Mouse (Mus musculus) forebrain, embryonic 16.5 days (tissue): ENCODE data around the gene Azi2. TPM values are rescaled to one million over a fixed set of nuclear protein-coding genes. Genes with fewer than 3 reads are reported as not detected.

Experiments
- ATAC-seq: fragments of 200-750 bp; cut with Nextera tagmentation; 2 replicates; pipeline ENCODE4 v1.8.0; 2017; ENCODE audit warnings: mild to moderate bottlenecking, moderate library complexity
- H3K27ac ChIP-seq: fragments of 300-500 bp; sonication (generic); 2 replicates; pipeline ENCODE4 v1.5.1; 2014; ENCODE audit warnings: low read length, control low read depth
- H3K27me3 ChIP-seq: fragments of 300-500 bp; sonication (generic); replicated peaks from 2 replicates; pipeline ENCODE4 v1.6.1; 2014; ENCODE audit warnings: low read length; ENCODE audit not compliant: control insufficient read depth, insufficient read depth
- H3K36me3 ChIP-seq: fragments of 300-500 bp; sonication (generic); 2 replicates; pipeline ENCODE4 v1.6.1; 2014; ENCODE audit not compliant: control insufficient read depth, insufficient read depth
- H3K4me1 ChIP-seq: fragments of 300-500 bp; sonication (generic); replicated peaks from 2 replicates; pipeline ENCODE4 v1.6.1; 2014; ENCODE audit warnings: low read length; ENCODE audit not compliant: control insufficient read depth, insufficient read depth
- H3K4me2 ChIP-seq: fragments of 300-500 bp; sonication (generic); 2 replicates; pipeline ENCODE4 v1.6.1; 2014; ENCODE audit warnings: mild to moderate bottlenecking, low read length, control low read depth
- H3K4me3 ChIP-seq: fragments of 300-500 bp; sonication (generic); replicated peaks from 2 replicates; pipeline ENCODE4 v1.5.1; 2014; ENCODE audit warnings: mild to moderate bottlenecking, low read length, control low read depth
- H3K9ac ChIP-seq: fragments of 300-500 bp; sonication (generic); replicated peaks from 2 replicates; pipeline ENCODE4 v1.6.1; 2014; ENCODE audit warnings: low read depth, low read length, control low read depth
- H3K9me3 ChIP-seq: fragments of 300-500 bp; sonication (generic); 2 replicates; pipeline ENCODE4 v1.6.1; 2016; ENCODE audit warnings: low read length; ENCODE audit not compliant: control insufficient read depth
- WGBS: fragments of 180-500 bp; shearing (Covaris S2); extraction: QIAGEN DNeasy Blood & Tissue Kit; methylation state at CpG from one replicate; pipeline ENCODE4 v1.1.7; 2014; 5-methylcytosine and 5-hydroxymethylcytosine counted together
- polyA plus RNA-seq: library from polyadenylated mRNA; unstranded; fragments of >200 nt; fragmentation: Nextera tagmentation; extraction: Ambion mirVana; gene quantifications from 2 replicates; pipeline ENCODE4 v1.2.1, GENCODE M21; 2015

The Azi2 gene
- polyA plus RNA-seq, result 87.2 and 92.4 TPM in 2 replicates

DNA sequence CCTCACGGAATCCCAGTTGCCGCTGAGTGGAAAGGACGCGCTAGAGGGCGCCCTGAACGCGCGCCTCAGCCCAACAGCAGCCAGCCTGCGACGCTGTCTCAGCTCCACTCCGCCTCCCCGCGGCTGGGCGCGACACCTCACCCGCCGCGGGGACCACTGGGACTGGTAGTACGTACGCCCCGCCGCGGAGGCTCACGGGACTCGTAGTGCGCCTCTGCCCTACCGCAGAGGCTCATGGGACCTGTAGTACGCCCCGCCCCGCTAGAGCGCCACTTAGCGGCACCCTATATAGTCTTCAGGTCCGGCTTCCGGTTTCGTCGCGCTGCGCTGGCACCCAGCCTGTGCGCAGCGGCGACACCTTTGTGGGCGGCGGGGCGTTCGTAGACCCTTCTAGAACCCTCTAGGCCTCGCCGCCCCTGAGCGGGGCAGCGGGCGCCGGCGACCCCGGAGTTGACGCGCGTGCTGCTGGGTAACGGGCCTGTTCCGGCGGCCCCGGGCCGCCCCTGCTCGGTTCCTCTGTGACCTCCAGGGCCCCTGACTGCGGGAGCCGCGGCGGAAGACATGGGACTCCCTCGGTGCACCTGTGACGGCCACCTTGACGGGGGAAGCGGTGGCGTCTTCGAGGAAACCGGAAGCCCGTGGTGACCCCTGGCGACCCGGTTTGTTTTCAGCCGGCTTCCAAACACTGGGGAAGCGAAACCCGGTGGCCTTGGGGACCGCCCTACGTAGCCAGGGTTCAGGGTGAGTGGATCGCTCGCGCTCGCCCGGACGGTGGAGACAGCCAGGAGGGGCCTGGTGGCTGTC, at the start of gene Azi2:
Azi2 (plus strand) TSS at position 282 of the 804 bp plus-strand sequence.
- ATAC-seq, result peak; percentile 99
- H3K27ac ChIP-seq, result peak within 1 kb of the TSS; percentile 94

DNA sequence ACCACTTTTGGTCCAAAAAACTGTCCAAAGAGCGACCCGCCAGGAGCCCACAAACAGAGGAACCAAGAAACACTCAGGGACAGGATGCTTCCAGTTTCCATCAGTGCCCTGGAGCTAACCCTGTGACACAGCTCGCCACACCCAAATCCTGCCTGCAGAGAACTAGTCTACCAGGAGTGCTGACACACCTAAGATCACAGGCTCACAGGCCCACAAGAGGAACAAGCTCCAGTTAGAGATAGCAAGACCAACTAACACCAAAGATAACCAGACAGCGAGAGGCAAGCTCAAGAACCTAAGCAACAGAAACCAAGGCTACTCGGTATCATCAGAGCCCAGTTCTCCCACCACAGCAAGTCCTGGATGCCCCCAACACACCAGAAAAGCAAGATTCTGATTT, 43.7 kb upstream of the Azi2 start:
- 98% methylated on average over 5 of the region's 5 CpGs for WGBS
- no peak overlapping the region for H3K4me2 ChIP-seq
- no peaks in the 10 kb centered on the region for H3K36me3 ChIP-seq

More for the DNA sequence above, at the start of gene Azi2:
- Histone ChIP-seq H3K27me3 (no peaks in the 10 kb centered on the region), H3K36me3 (no peaks in the 10 kb centered on the region), H3K4me2 (peak within 1 kb of the TSS; percentile 88), H3K4me1 (peaks cover 23% of the 10 kb centered on the region), H3K9ac (peak within 1 kb of the TSS; percentile 97), H3K4me3 (peak within 1 kb of the TSS; percentile 90), H3K9me3 (no peaks in the 10 kb centered on the region)
- WGBS, result under 1% methylated on average over 86 of the region's 87 CpGs

DNA sequence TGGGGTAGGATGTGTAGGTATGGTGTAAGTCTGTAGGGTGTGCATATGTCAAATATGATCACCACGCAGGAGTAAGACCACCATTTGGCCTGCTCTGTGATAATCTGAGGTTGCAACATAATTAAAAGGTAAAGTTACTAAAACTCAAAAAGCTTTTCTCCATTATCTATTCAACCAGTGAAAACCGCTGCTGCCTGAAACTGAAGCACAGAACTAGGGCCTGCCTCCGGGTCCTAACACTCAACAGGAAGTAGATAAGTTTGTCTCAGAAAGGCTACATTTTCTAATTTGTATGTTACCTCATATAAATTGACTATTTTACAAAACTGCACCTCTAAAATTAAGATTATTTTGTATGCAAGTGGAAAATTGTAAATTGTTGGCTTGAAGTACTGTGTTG, 38.8 kb upstream of the Azi2 start:
- ATAC-seq, result no peak
- no peak overlapping the region for H3K9ac ChIP-seq

More for the DNA sequence above, 43.7 kb upstream of the Azi2 start:
- Histone ChIP-seq H3K27ac (no peak overlapping the region), H3K9me3 (no peaks in the 10 kb centered on the region), H3K4me1 (no peaks in the 10 kb centered on the region), H3K9ac (no peak overlapping the region), H3K4me3 (no peak overlapping the region), H3K27me3 (no peaks in the 10 kb centered on the region)
- no peak for ATAC-seq

DNA sequence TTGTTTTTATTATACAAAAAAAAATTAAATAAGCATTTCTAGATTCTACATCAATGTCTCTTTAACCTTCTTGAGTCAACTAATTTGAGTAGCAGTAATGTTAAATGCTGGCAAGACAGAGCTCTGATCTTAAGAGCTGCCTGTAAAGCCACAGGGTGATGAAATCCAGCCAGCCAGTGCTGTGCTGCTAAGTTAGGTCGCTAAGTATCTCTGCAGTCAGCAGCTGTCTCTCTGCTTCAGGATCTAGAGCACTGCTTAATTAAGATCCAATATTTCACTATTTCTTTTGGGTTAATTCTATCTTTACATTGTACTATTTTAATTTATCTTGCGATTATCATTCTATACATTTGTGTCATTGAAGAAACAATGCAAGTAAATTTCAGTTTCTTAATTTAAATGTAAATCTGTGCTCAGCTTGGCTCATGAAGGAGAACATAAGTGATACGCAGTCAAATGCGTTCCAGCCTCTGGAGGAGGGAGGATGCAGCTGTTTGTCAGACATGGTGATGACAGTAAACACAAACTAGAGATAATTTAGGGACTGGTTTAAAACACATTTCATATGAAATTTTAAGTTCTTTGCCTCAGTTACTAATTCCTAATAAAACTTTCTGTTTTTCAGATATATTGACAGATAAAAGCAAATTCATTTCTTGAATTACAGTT, 36.9 kb upstream of the Azi2 start:
- no peaks in the 10 kb centered on the region for H3K9me3 ChIP-seq
- WGBS, result 68% methylated on average over 4 of the region's 4 CpGs
- no peak for ATAC-seq
- no peaks in the 10 kb centered on the region for H3K36me3 ChIP-seq
- no peaks in the 10 kb centered on the region for H3K27me3 ChIP-seq
- H3K4me3 ChIP-seq, result no peak overlapping the region
- no peak overlapping the region for H3K4me2 ChIP-seq
- no peak overlapping the region for H3K27ac ChIP-seq
- no peaks in the 10 kb centered on the region for H3K4me1 ChIP-seq
- H3K9ac ChIP-seq, result no peak overlapping the region

More for the DNA sequence above, 38.8 kb upstream of the Azi2 start:
- H3K27me3 ChIP-seq, result no peaks in the 10 kb centered on the region
- H3K4me1 ChIP-seq, result no peaks in the 10 kb centered on the region
- no peak overlapping the region for H3K4me3 ChIP-seq
- H3K27ac ChIP-seq, result no peak overlapping the region
- 99% methylated on average over 3 of the region's 3 CpGs for WGBS
- no peaks in the 10 kb centered on the region for H3K36me3 ChIP-seq
- H3K4me2 ChIP-seq, result no peak overlapping the region
- H3K9me3 ChIP-seq, result no peaks in the 10 kb centered on the region

DNA sequence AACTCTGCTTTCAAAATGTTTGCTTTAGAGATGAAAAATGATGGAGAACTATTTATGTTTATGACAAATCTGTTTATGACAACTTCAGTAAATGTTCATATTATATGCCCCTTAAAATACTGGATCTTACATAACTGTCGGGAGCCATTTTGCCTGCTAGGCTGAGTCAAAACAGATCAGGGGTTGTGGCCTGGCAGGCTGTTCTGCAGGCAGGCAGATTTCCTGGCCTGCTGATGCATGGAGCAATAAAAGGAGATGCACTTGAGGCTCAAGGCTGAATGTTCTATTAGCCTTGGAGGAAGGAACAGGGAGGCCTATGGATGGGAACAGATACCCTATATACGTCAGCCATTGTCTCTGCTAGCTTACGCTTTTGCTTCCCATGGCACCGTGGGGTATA, 36.4 kb upstream of the Azi2 start:
- Histone ChIP-seq H3K4me3 (no peak overlapping the region), H3K27ac (peak overlapping the region; percentile 47; the same call in 1 of the 2 replicates), H3K9ac (no peak overlapping the region), H3K27me3 (no peaks in the 10 kb centered on the region), H3K4me2 (no peak overlapping the region), H3K36me3 (no peaks in the 10 kb centered on the region), H3K4me1 (no peaks in the 10 kb centered on the region), H3K9me3 (no peaks in the 10 kb centered on the region)
- no peak for ATAC-seq
- 91% methylated on average over 4 of the region's 4 CpGs for WGBS

DNA sequence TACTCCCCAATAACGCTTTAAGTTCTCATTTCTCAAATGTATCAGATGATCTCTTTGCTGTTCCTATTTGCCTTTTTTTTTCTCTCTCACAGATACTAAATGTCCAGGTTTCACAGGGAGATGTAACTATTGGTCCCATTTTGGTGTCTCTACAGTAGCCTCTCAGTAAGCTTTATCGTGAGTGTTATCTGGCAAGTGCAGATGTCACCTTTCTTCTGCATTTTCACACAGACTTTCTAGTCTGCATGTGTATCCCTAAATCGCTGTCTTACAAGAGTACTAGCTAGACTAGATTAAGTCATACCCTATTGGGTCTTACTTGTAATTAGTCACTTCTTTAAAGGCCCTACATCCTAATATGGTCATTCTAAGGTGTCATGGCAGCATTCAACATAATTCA, 27.4 kb upstream of the Azi2 start:
- no peak for ATAC-seq
- no peak overlapping the region for H3K4me2 ChIP-seq
- H3K4me1 ChIP-seq, result no peaks in the 10 kb centered on the region
- no peaks in the 10 kb centered on the region for H3K36me3 ChIP-seq
- H3K9me3 ChIP-seq, result no peaks in the 10 kb centered on the region
- H3K9ac ChIP-seq, result no peak overlapping the region
- H3K4me3 ChIP-seq, result no peak overlapping the region
- 91% methylated on average over 3 of the region's 3 CpGs for WGBS
- no peak overlapping the region for H3K27ac ChIP-seq
- H3K27me3 ChIP-seq, result no peaks in the 10 kb centered on the region

DNA sequence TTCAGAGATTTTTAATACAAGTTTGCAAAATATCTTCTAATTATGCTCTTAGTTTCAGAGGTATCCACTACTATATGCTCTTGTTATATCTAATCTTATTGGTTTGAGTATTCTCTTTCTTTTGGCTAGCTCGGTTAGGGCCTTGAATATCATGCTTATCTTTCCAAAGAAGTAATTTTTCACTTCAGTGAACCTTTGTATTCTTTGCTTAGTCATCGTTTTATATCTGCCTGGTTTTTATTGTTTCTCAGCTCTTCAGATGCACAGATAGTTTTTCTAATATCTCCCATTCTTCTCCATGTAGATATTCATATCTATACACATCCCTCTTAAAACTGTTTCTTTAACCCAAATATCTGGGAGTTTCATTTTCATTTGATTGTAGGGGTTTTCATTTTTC, 15.3 kb upstream of the Azi2 start:
- no peak overlapping the region for H3K27ac ChIP-seq
- no peaks in the 10 kb centered on the region for H3K9me3 ChIP-seq
- no peak overlapping the region for H3K4me3 ChIP-seq
- ATAC-seq, result no peak
- WGBS, result 60% methylated on average over 2 of the region's 2 CpGs
- no peaks in the 10 kb centered on the region for H3K36me3 ChIP-seq
- H3K9ac ChIP-seq, result no peak overlapping the region
- no peaks in the 10 kb centered on the region for H3K4me1 ChIP-seq
- H3K4me2 ChIP-seq, result no peak overlapping the region
- H3K27me3 ChIP-seq, result no peaks in the 10 kb centered on the region

DNA sequence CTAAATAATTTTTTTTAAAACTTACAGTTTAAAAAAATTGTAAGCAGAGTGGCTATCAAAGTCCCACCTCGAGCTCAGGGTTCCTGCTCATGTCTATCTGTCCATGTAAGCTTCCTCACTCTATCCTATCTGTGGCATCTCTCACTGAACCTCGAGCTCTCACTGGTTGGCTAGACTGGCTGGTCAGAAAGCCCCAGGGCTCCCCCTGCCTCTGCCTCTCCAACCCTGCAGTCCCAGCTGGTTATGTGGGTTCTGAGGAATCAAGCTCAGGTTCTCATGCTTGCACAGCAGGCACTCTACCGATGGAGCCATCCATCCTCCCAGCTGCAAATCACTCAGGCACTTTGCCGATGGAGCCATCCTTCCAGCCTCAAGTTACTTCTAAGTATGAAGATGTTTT, 10.8 kb upstream of the Azi2 start:
- WGBS, result 59% methylated on average over 4 of the region's 4 CpGs
- Histone ChIP-seq H3K27ac (no peak overlapping the region), H3K4me1 (no peaks in the 10 kb centered on the region), H3K9me3 (no peaks in the 10 kb centered on the region), H3K4me2 (no peak overlapping the region), H3K27me3 (no peaks in the 10 kb centered on the region), H3K36me3 (no peaks in the 10 kb centered on the region), H3K9ac (no peak overlapping the region), H3K4me3 (no peak overlapping the region)
- ATAC-seq, result no peak

DNA sequence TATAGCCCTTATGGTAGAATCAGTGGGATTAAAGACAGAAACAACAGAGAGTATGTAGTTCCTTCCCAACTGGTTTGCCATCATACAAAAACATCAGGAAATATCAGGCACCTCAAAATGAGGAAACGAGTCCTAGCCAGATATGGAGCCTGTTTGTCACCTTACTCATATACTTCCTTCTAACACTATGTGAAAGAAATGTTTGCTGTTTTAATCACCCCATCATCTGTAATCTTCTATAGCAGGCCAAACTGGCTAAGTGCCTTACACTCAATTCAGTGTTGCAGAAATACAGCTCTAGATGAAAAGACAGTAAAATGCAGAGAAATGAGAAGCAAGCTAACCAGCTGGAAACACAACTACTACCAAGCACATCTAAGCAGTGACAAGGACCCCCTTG, 10.0 kb upstream of the Azi2 start:
- Histone ChIP-seq H3K36me3 (no peaks in the 10 kb centered on the region), H3K9ac (no peak overlapping the region), H3K27ac (no peak overlapping the region), H3K9me3 (no peaks in the 10 kb centered on the region), H3K4me3 (no peak overlapping the region), H3K4me2 (no peak overlapping the region), H3K4me1 (no peaks in the 10 kb centered on the region), H3K27me3 (no peaks in the 10 kb centered on the region)
- 93% methylated on average over 1 of the region's 1 CpGs for WGBS
- ATAC-seq, result no peak
